Mouse (Mus musculus) retina, postnatal 7 days (tissue): ENCODE results near the gene Pygl.
"Not testable (repeated sequence)": the region's sequence is repeated elsewhere in the genome, so short reads cannot be mapped to it uniquely, and the experiment has no call there.

ENCODE experiments used
- DNase-seq: peaks from one replicate; pipeline ENCODE4 v3.0.0-alpha.2; 2012; ENCODE audit warnings: low read depth, low spot score

Pygl gene

GRCm38 (mm10) chr12:70227121-70227932 is 4.0 kb downstream of the Pygl start:
- DNase-seq = no peak

DNA sequence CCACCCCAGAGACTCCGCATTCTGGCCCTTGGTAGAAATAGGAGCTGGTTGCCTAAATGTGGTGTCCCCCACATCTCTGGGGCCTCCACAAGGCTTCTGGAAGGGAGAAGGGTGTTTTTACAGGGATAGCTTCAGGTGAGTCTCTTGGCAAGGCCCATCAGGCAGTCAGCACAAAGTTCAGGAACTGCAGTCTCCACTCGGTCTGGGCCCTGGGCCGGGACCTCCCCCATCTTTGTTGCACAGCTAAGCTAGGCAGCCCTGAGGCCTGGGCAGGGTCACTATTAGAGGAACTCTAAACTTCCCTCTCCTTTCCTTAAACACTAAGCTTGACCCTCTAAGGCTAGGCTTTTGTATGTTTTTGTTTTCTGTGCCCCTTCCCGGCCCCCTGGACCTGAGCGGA is 4.6 kb downstream of the Pygl start:
- DNase-seq = no peak

DNA sequence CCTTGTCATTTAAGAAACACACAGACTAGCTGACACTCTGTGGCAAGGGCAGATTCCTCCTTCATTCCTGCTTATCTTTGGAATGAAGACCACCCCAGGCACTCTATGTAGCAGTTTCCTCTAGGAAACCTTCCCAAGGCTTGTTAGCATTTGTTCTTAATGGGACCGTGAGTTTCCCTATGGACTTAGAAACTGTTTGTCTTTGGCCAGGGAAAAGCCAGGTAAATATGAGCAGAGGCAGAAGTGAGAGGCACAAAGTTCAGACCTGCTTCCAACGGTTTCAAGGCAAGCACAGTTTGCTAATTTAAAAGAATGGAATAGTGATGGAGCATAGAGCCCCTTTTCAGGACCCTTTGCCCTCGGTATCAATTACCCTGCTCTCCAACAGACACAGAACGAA is 8.0 kb downstream of the Pygl start:
- no peak for DNase-seq

DNA sequence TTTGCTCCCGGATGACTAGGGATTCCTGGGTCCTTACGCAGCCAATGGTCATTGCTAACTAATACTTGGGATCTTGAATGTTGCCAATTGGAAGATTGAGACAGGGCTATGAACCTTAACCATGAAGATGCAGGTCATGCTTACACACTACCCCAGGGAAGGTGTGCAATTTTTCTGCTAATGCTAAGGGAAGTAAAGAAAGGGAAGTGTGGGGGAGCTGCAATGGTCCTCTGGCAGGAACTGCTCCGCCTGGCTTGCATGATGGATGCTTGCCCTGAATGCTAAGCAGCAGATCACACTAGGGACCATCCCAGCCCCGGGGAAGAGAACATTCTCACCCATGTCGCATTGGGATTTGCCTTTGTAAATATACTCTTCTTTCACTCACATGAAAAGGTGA is 9.9 kb downstream of the Pygl start:
- no peak for DNase-seq

- no peak for DNase-seq
Observed at GRCm38 (mm10) chr12:70218795-70219540, 12.3 kb downstream of the Pygl start.

GRCm38 (mm10) chr12:70216229-70216800 is 15.0 kb downstream of the Pygl start:
- no peak for DNase-seq

- no peak for DNase-seq
Observed at GRCm38 (mm10) chr12:70214281-70214680, 17.0 kb downstream of the Pygl start.

- no peak for DNase-seq
Observed at GRCm38 (mm10) chr12:70213601-70214000, 17.7 kb downstream of the Pygl start.

- DNase-seq = no peak
Observed at GRCm38 (mm10) chr12:70212501-70212900, 18.8 kb downstream of the Pygl start.

- no peak for DNase-seq
Observed at GRCm38 (mm10) chr12:70208214-70208613, 23.1 kb downstream of the Pygl start.

DNA sequence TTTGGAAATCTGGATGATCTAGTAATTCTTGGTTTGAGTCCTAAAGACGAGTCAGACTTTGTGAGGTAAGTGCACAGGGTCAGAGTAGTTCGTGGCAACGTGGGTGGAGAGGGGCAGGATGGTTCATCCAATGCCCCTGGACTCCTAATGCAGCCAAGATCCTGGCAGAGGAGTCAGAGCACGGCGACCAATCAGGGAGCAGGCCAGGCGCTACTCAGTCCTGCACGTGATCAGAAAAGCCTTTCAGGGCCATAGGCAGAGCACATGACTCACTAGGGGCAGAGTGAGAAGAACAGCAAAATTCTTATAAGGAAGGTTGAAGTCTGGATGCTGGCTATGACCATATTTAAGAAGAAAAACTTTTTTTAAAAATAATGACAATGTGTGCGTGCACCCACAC is 26.9 kb downstream of the Pygl start:
- no peak for DNase-seq

DNA sequence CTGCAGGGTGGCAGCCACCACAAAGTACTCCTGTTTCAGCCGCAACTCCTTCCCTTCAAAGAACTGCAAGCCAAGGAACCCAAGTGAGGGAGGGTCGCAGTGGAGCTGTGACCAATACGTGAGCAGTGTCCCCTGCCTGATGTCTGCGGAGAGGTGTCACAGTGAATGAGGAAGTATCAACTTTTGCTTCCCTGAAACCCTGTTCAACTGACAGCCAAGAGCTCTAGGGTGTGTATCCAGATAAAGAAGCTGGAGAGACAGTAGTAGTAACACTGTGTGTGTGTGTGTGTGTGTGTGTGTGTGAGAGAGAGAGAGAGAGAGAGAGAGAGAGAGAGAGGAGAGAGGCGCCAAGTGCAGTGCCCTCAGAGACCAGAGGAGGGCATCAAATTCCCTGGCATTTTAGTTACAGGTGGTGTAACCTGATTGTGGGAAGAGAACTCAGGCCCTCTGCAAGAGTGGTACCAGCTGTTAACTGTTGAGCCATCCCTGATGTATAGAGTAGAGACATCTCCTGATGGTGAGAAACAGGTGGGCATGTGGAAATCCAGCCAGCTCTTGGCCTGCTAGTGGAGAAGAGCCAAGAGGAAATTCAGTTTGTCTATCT is 29.3 kb downstream of the Pygl start:
- DNase-seq = no peak

- DNase-seq = no peak
Observed at GRCm38 (mm10) chr12:70196341-70196740, 34.9 kb downstream of the Pygl start.

DNA sequence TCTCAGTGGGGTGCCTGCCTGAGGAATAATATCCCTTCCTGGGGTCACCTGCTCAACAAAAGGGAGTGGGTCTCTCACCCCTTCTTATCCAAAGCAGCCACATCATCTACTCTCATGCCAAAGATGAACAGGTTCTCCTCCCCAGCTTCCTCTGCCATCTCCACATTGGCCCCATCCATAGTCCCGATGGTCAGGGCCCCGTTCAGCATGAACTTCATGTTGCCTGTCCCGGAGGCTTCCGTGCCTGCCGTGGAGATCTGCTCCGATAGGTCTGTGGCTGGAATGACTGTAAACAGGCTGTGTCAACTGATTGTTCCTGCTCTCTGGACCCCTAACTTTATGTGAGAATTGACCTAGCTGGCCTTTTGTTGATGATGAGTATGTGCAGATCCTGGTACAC is 35.9 kb downstream of the Pygl start:
- DNase-seq = no peak

DNA sequence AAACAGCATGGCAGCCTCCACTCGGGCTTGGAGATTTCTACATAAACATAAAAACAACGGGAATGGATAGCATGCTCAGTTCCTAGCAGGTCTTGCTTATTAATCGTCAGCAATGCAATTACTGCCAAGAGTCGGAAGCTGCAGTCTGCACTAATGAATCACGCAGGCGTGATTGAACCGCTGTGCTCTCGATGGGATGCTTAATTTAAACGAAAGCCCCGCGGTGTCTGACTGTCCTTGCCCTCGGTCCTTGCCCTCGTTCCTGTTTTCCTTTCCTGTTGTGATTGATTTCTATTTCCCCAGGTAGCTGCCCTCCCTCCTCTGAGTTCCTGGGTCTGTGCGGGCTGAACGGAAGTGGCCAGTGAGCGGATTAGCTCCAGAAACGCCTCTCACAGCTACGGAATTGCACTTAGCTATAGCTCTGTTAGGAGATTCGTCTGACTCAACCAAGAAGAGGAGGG is 39.0 kb downstream of the Pygl start:
- DNase-seq = peak; percentile 30

- no peak for DNase-seq
Observed at GRCm38 (mm10) chr12:70184173-70184783, 47.0 kb downstream of the Pygl start.

DNA sequence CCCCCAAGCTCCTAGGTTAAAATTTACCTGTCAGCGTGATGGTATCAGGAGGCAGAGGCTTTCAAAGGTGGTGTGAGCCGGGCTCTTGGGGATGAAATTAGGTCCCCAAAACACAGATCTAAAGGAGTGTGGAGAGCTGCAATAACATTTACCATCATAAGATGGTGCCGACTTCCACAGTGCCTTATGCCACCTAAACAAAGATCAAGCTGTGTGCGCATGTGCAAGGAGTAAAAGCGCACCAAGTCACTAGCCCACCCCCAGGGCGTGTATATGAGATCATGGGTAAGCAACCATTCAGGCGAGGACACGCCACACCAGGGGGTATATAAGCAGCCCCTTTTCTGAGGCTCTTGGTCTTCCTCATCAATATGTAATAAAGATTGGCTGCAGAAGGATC is 47.8 kb downstream of the Pygl start:
- not testable (repeated sequence) for DNase-seq

DNA sequence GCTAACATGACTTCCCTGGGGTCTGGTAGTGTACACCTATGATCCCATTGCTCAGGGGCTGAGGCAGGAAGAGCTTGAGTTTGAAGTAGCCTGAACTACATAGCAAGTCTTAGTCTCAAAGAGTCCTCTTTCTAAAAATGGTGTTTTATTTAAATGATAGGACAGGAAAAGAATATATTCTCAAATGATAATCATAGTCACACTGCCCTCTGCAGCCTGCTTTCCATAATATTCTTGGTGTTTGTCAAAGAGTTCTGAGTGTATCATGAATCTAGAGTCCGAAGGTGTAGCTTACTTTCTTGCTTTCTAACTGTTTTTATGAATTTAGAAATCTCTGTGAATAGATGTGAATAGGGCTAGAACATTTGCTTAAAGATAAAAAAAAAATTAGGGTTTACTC is 61.3 kb downstream of the Pygl start:
- no peak for DNase-seq

- DNase-seq = no peak
Observed at GRCm38 (mm10) chr12:70167950-70168349, 63.3 kb downstream of the Pygl start.

- no peak for DNase-seq
Observed at GRCm38 (mm10) chr12:70164741-70165140, 66.5 kb downstream of the Pygl start.

- DNase-seq = no peak
Observed at GRCm38 (mm10) chr12:70161057-70161456, 70.2 kb downstream of the Pygl start.
